Mouse (Mus musculus) intestine, embryonic 16.5 days (tissue): Measurements from ENCODE around the gene Angpt4. TPM values are rescaled to one million over a fixed set of nuclear protein-coding genes. Genes with fewer than 3 reads are reported as not detected.

ENCODE experiments used
- ATAC-seq: fragments of 200-750 bp; cut with Nextera tagmentation; 2 replicates; pipeline ENCODE4 v1.8.0; 2017; ENCODE audit warnings: moderate TSS enrichment, moderate library complexity
- H3K27ac ChIP-seq: fragments of 300-500 bp; sonication (generic); 2 replicates; pipeline ENCODE4 v1.5.1; 2014; ENCODE audit warnings: mild to moderate bottlenecking, low read length
- H3K27me3 ChIP-seq: fragments of 300-500 bp; sonication (generic); replicated peaks from 2 replicates; pipeline ENCODE4 v1.6.1; 2014; ENCODE audit warnings: low read length, control low read depth, mixed read lengths; ENCODE audit not compliant: control insufficient read depth, insufficient read depth
- H3K36me3 ChIP-seq: fragments of 300-500 bp; sonication (generic); 2 replicates; pipeline ENCODE4 v1.6.1; 2014; ENCODE audit warnings: low read length, control low read depth; ENCODE audit not compliant: control insufficient read depth, insufficient read depth
- H3K4me1 ChIP-seq: fragments of 300-500 bp; sonication (generic); 2 replicates; pipeline ENCODE4 v1.6.1; 2014; ENCODE audit warnings: low read length, control low read depth, mixed read lengths; ENCODE audit not compliant: control insufficient read depth, insufficient read depth
- H3K4me2 ChIP-seq: fragments of 300-500 bp; sonication (generic); 2 replicates; pipeline ENCODE4 v1.6.1; 2014; ENCODE audit warnings: low read depth, low read length, control low read depth
- H3K4me3 ChIP-seq: fragments of 300-500 bp; sonication (generic); 2 replicates; pipeline ENCODE4 v1.5.1; 2014; ENCODE audit warnings: mild to moderate bottlenecking, low read length
- H3K9ac ChIP-seq: fragments of 300-500 bp; sonication (generic); 2 replicates; pipeline ENCODE4 v1.6.1; 2014; ENCODE audit warnings: low read depth, low read length
- H3K9me3 ChIP-seq: fragments of 300-500 bp; sonication (generic); 2 replicates; pipeline ENCODE4 v1.6.1; 2016; ENCODE audit warnings: low read length, control low read depth; ENCODE audit not compliant: control insufficient read depth
- WGBS: fragments of 180-500 bp; shearing (Covaris S2); extraction: QIAGEN DNeasy Blood & Tissue Kit; methylation state at CpG from one replicate; pipeline ENCODE4 v1.1.7; 2014; 5-methylcytosine and 5-hydroxymethylcytosine counted together
- polyA plus RNA-seq: library from polyadenylated mRNA; unstranded; fragments of >200 nt; fragmentation: Nextera tagmentation; extraction: Ambion mirVana; gene quantifications from 2 replicates; pipeline ENCODE4 v1.2.1, GENCODE M21; 2015

The Angpt4 gene
- polyA plus RNA-seq, 1 experiment from 2014 or later = 0.89 TPM

- H3K27ac ChIP-seq = no peak overlapping the region
- no peak for ATAC-seq
- WGBS = 46% methylated on average over 6 of the region's 6 CpGs
- H3K36me3 ChIP-seq = no peaks in the 10 kb centered on the region
- no peaks in the 10 kb centered on the region for H3K27me3 ChIP-seq
- no peaks in the 10 kb centered on the region for H3K4me1 ChIP-seq
- H3K4me2 ChIP-seq = no peak overlapping the region
- no peak overlapping the region for H3K4me3 ChIP-seq
- no peaks in the 10 kb centered on the region for H3K9me3 ChIP-seq
- no peak overlapping the region for H3K9ac ChIP-seq
Measured at GRCm38 (mm10) chr2:151891031-151891430, 20.0 kb upstream of the Angpt4 start.

- no peaks in the 10 kb centered on the region for H3K36me3 ChIP-seq
- no peaks in the 10 kb centered on the region for H3K9me3 ChIP-seq
- H3K4me2 ChIP-seq = no peak overlapping the region
- H3K9ac ChIP-seq = no peak overlapping the region
- no peak overlapping the region for H3K4me3 ChIP-seq
- H3K4me1 ChIP-seq = no peaks in the 10 kb centered on the region
- H3K27ac ChIP-seq = no peak overlapping the region
- WGBS = 50% methylated on average over 15 of the region's 15 CpGs
- H3K27me3 ChIP-seq = no peaks in the 10 kb centered on the region
- no peak for ATAC-seq
Measured at GRCm38 (mm10) chr2:151893122-151893774, 17.8 kb upstream of the Angpt4 start.

DNA sequence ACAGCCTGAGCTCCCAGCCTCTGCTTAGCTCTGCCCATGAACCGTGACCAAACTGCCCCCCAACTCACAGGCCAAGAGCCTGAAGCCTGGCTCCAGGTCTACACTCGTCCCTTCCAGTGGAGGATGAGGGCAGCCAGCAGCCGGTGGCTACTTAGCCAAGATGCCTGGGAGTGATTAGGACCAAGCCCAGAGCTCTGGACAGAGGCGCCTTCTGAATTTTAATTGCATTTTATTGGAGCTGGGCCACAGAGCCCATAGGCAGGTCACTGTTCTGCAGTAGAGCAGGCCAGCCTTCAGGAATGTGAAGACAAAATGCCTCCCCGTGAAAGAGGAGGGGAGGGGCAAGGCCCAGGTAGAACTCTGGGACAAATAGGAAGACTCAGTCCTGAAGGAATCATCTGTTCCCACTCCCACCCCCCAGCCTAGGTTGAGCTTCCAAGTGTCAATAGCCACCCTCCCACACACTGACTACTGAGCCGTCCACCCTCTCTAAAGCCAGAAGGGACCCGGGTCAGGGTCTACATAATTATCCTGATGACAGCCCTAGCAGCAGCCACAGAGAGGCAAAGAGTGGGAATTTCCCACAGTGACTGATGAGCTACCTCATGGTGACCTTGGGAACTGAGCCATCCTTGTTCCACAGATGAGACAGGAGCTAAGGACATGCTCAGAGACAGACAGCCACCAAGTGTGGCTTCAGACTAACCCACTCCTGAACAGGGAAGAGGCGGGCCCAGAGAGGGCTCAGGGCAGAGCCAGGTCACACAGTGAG, 16.6 kb upstream of the Angpt4 start:
- Histone ChIP-seq H3K4me2 (no peak overlapping the region), H3K36me3 (no peaks in the 10 kb centered on the region), H3K27ac (no peak overlapping the region), H3K9me3 (no peaks in the 10 kb centered on the region), H3K4me1 (no peaks in the 10 kb centered on the region), H3K9ac (no peak overlapping the region), H3K27me3 (no peaks in the 10 kb centered on the region), H3K4me3 (no peak overlapping the region)
- 68% methylated on average over 8 of the region's 8 CpGs for WGBS
- ATAC-seq = no peak

DNA sequence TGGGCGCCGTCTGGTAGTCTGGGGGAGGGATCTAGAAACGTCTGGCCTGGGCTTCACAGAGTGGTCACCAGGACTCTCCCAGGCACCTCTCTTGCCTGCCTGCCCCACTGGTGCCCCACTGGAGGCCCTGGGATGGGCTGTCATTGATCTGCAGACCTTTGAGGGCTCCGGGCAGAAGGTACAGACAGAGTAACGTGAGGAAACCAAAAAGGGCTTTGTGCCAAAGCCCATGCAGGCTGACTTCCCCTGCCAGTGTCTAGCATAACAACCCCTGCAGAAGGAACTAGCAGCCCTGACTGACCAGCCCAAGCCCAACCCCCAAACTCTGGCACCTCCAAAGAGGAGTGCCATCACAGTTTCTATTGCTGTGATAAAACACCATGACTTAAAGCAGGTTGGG, 15.1 kb upstream of the Angpt4 start:
- WGBS = 73% methylated on average over 5 of the region's 5 CpGs
- H3K36me3 ChIP-seq = no peaks in the 10 kb centered on the region
- H3K4me2 ChIP-seq = no peak overlapping the region
- no peaks in the 10 kb centered on the region for H3K9me3 ChIP-seq
- no peak overlapping the region for H3K27ac ChIP-seq
- H3K27me3 ChIP-seq = no peaks in the 10 kb centered on the region
- ATAC-seq = no peak
- H3K9ac ChIP-seq = no peak overlapping the region
- no peaks in the 10 kb centered on the region for H3K4me1 ChIP-seq
- no peak overlapping the region for H3K4me3 ChIP-seq

DNA sequence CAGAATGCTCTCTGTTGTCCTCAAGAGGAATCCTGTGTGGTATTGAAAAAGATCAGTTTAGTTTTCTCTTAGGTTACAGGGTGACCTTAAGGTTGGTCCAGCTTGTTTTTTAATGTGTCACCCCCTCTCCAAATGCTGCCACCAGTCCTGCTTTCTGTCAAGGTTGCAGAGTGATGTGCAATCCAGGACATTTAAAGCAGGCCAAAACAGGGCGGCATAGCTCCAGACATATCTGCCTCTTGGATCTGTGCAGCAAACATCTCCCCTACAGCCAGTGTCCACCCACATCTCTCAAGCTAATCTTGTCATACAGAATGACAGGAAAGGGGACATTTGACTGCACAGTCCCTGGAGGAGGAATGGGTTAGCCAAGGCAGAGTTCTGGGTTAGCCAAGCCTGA, 12.9 kb upstream of the Angpt4 start:
- Histone ChIP-seq H3K27ac (no peak overlapping the region), H3K9me3 (no peaks in the 10 kb centered on the region), H3K27me3 (no peaks in the 10 kb centered on the region), H3K4me1 (no peaks in the 10 kb centered on the region), H3K36me3 (no peaks in the 10 kb centered on the region), H3K9ac (no peak overlapping the region), H3K4me3 (no peak overlapping the region), H3K4me2 (no peak overlapping the region)
- WGBS = 56% methylated on average over 1 of the region's 1 CpGs
- no peak for ATAC-seq

DNA sequence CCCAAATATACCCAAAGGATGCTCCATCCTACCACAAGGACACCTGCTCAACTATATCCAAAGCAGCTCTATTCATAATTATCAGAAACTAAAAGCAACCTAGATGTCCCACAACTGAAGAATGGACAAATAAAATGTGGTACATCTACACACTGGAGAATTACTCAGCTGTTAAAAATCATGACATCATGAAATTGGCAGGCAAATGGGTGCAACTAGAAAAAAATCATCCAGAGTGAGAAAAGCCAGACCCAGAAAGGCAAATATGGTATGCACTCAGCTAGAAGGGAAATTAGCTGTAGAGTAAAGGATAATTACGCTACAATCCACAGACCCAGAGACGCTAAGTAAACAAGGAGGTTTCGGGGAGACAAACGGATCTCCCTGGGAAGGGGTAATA, 10.2 kb upstream of the Angpt4 start:
- no peak overlapping the region for H3K27ac ChIP-seq
- no peaks in the 10 kb centered on the region for H3K9me3 ChIP-seq
- no peak overlapping the region for H3K4me3 ChIP-seq
- H3K4me1 ChIP-seq = no peaks in the 10 kb centered on the region
- WGBS = 31% methylated on average over 4 of the region's 4 CpGs
- H3K4me2 ChIP-seq = no peak overlapping the region
- no peaks in the 10 kb centered on the region for H3K27me3 ChIP-seq
- H3K9ac ChIP-seq = no peak overlapping the region
- H3K36me3 ChIP-seq = no peaks in the 10 kb centered on the region
- no peak for ATAC-seq

GRCm38 (mm10) chr2:151903267-151903666, 7.7 kb upstream of the Angpt4 start:
- Histone ChIP-seq H3K27me3 (no peaks in the 10 kb centered on the region), H3K9me3 (no peaks in the 10 kb centered on the region), H3K4me2 (no peak overlapping the region), H3K4me3 (no peak overlapping the region), H3K4me1 (no peaks in the 10 kb centered on the region), H3K36me3 (no peaks in the 10 kb centered on the region), H3K9ac (no peak overlapping the region), H3K27ac (no peak overlapping the region)
- 91% methylated on average over 6 of the region's 6 CpGs for WGBS
- no peak for ATAC-seq

DNA sequence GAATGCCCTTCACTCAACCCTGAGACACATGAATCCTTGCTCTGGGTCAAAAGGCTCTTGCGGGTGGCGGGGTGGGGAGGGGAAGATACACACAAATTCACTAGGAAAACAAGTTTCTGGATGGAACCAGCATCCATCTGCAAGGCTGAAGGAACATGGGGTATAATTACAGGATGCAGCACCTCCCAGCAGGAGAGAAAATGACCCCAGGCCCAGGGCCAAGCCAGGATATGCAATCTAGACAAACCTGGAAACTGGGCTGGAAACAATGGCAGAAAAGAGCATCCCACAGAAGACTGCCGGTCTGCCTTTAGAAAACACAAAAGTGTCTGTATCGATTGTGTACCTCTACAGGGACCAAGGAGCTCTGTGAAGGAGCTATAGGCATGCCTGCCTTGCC, 7.1 kb upstream of the Angpt4 start:
- Histone ChIP-seq H3K27me3 (no peaks in the 10 kb centered on the region), H3K4me2 (no peak overlapping the region), H3K36me3 (no peaks in the 10 kb centered on the region), H3K9ac (no peak overlapping the region), H3K9me3 (no peaks in the 10 kb centered on the region), H3K4me3 (no peak overlapping the region), H3K4me1 (no peaks in the 10 kb centered on the region), H3K27ac (no peak overlapping the region)
- WGBS = 60% methylated on average over 4 of the region's 4 CpGs
- no peak for ATAC-seq

DNA sequence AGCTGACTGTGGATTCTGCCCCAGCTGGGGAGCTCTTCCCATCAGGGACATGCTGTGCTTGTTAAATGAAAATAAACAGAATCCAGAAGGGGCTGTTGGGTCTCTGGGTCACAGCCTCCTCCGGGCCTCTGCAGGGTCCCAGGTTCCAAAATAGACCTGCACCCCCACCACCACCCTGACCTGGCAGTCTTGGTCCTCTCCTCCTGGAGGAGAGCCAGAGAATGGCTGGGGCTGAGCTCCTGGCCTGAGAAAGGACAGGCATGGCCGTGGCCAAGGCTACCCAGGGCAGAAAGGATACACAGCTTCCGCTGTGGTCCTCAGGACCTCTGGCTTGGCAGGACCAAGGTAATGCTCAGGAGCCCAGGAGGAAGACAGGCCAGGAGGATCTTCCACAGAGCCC, 6.4 kb upstream of the Angpt4 start:
- H3K4me2 ChIP-seq = no peak overlapping the region
- no peaks in the 10 kb centered on the region for H3K4me1 ChIP-seq
- H3K36me3 ChIP-seq = no peaks in the 10 kb centered on the region
- H3K4me3 ChIP-seq = no peak overlapping the region
- no peak overlapping the region for H3K9ac ChIP-seq
- H3K27me3 ChIP-seq = no peaks in the 10 kb centered on the region
- H3K27ac ChIP-seq = no peak overlapping the region
- 35% methylated on average over 3 of the region's 3 CpGs for WGBS
- H3K9me3 ChIP-seq = no peaks in the 10 kb centered on the region
- ATAC-seq = no peak
